Mouse (Mus musculus) CH12.LX (cell line): ENCODE results near the gene Sdhb. TPM values are rescaled to one million over a fixed set of nuclear protein-coding genes. Genes with fewer than 3 reads are reported as not detected.

ENCODE experiments used
- DNase-seq: peaks from one replicate; pipeline ENCODE4 v3.0.0-alpha.2; 2013; ENCODE audit errors: extremely low read depth
- H3K27ac ChIP-seq: 2 replicates; pipeline ENCODE4 v1.5.1; 2012; ENCODE audit warnings: low read depth, mild to moderate bottlenecking, control low read depth, moderate library complexity; ENCODE audit not compliant: insufficient read depth
- H3K27me3 ChIP-seq: replicated peaks from 2 replicates; pipeline ENCODE3; 2012; ENCODE audit warnings: inconsistent platforms
- H3K36me3 ChIP-seq, 2 experiments: replicated peaks in 1 of 2; 2 replicates each; pipeline versions ENCODE3 to v1.6.1; 2012; ENCODE audit warnings: inconsistent platforms in 1 of 2, low read length in 1 of 2, mild to moderate bottlenecking in 1 of 2, mixed read lengths in 1 of 2, moderate library complexity in 1 of 2; ENCODE audit not compliant: control insufficient read depth in 1 of 2, insufficient read depth in 1 of 2
- H3K4me1 ChIP-seq, 2 experiments: 2 replicates each; pipeline ENCODE4 v1.6.1; 2012; ENCODE audit warnings: inconsistent platforms in 1 of 2, moderate library complexity in 1 of 2; ENCODE audit not compliant: insufficient read depth in 2 of 2, control insufficient read depth in 1 of 2
- H3K4me2 ChIP-seq: 2 replicates; pipeline ENCODE4 v1.6.1; 2012; ENCODE audit warnings: low read depth, mild to moderate bottlenecking, control low read depth; ENCODE audit not compliant: poor library complexity, insufficient read depth, severe bottlenecking
- H3K4me3 ChIP-seq, 3 experiments: fragments of 150-350 bp in 1 of 3; sonication (generic) in 1 of 3; replicated peaks in 1 of 3; 2 replicates each; pipeline versions ENCODE3 to v1.5.1; 2011 to 2012; ENCODE audit warnings: low read depth in 2 of 3, low read length in 2 of 3, mild to moderate bottlenecking in 2 of 3, moderate library complexity in 2 of 3, control low read depth in 1 of 3, improper control_type of control experiment in 1 of 3, inconsistent platforms in 1 of 3, mixed read lengths in 1 of 3; ENCODE audit not compliant: poor library complexity in 1 of 3
- H3K79me2 ChIP-seq: replicated peaks from 2 replicates; pipeline ENCODE4 v1.6.1; 2012; ENCODE audit warnings: mild to moderate bottlenecking, moderate library complexity; ENCODE audit not compliant: control insufficient read depth, poor library complexity, insufficient read depth, severe bottlenecking; ENCODE audit errors: extremely low read depth
- H3K9ac ChIP-seq: 2 replicates; pipeline ENCODE4 v1.6.1; 2012; ENCODE audit warnings: low read depth, mild to moderate bottlenecking, control low read depth, moderate library complexity; ENCODE audit not compliant: insufficient read depth
- H3K9me3 ChIP-seq: replicated peaks from 2 replicates; pipeline ENCODE3; 2012; ENCODE audit warnings: low read length, inconsistent platforms, mixed read lengths
- BHLHE40 ChIP-seq: IDR thresholded peaks from 2 replicates; pipeline ENCODE4 v1.6.1; 2011; ENCODE audit warnings: mild to moderate bottlenecking, low read depth, low read length, improper control_type of control experiment
- CHD1 ChIP-seq: IDR thresholded peaks from 2 replicates; pipeline ENCODE4 v1.6.1; 2012; ENCODE audit warnings: low read depth, low read length, improper control_type of control experiment, inconsistent platforms
- E2F4 ChIP-seq: IDR thresholded peaks from 2 replicates; pipeline ENCODE4 v1.6.1; 2011; ENCODE audit warnings: low read depth, low read length, improper control_type of control experiment; ENCODE audit not compliant: insufficient replicate concordance
- EP300 ChIP-seq: IDR thresholded peaks from 2 replicates; pipeline ENCODE4 v1.6.1; 2011; ENCODE audit warnings: low read length, improper control_type of control experiment
- ETS1 ChIP-seq: conservative IDR thresholded peaks from 2 replicates; pipeline ENCODE4 v1.6.1; 2012; ENCODE audit warnings: low read depth, mild to moderate bottlenecking, inconsistent platforms, low read length, improper control_type of control experiment, moderate library complexity
- GABPA ChIP-seq: IDR thresholded peaks from 2 replicates; pipeline ENCODE4 v1.6.1; 2012; ENCODE audit warnings: low read depth, low read length, improper control_type of control experiment, inconsistent platforms; ENCODE audit not compliant: insufficient replicate concordance
- HCFC1 ChIP-seq: IDR thresholded peaks from 2 replicates; pipeline ENCODE4 v1.6.1; 2012; ENCODE audit warnings: low read depth, mild to moderate bottlenecking, inconsistent platforms, low read length, improper control_type of control experiment
- IRF4 ChIP-seq: IDR thresholded peaks from 2 replicates; pipeline ENCODE4 v1.6.1; 2014; ENCODE audit warnings: low read depth, mild to moderate bottlenecking, inconsistent platforms, low read length, improper control_type of control experiment
- MAFK ChIP-seq: IDR thresholded peaks from 2 replicates; pipeline ENCODE4 v1.6.1; 2011; ENCODE audit warnings: low read length, improper control_type of control experiment; ENCODE audit not compliant: insufficient replicate concordance
- MAX ChIP-seq: IDR thresholded peaks from 2 replicates; pipeline ENCODE4 v1.6.1; 2011; ENCODE audit warnings: low read length, improper control_type of control experiment
- MXI1 ChIP-seq: IDR thresholded peaks from 2 replicates; pipeline ENCODE4 v1.6.1; 2011; ENCODE audit warnings: mild to moderate bottlenecking, low read depth, low read length, improper control_type of control experiment
- RAD21 ChIP-seq: IDR thresholded peaks from 2 replicates; pipeline ENCODE4 v1.6.1; 2011; ENCODE audit warnings: low read depth, mild to moderate bottlenecking, low read length, improper control_type of control experiment, moderate library complexity
- RCOR1 ChIP-seq: conservative IDR thresholded peaks from 2 replicates; pipeline ENCODE4 v1.6.1; 2012; ENCODE audit warnings: low read depth, mild to moderate bottlenecking, inconsistent platforms, low read length, improper control_type of control experiment
- SIN3A ChIP-seq: IDR thresholded peaks from 2 replicates; pipeline ENCODE4 v1.6.1; 2012; ENCODE audit warnings: low read length, improper control_type of control experiment, inconsistent platforms
- SMC3 ChIP-seq: IDR thresholded peaks from 2 replicates; pipeline ENCODE4 v1.6.1; 2011; ENCODE audit warnings: low read depth, low read length, improper control_type of control experiment
- TBP ChIP-seq: conservative IDR thresholded peaks from 2 replicates; pipeline ENCODE4 v1.6.1; 2011; ENCODE audit warnings: low read depth, low read length, improper control_type of control experiment
- TCF12 ChIP-seq: IDR thresholded peaks from 2 replicates; pipeline ENCODE4 v1.6.1; 2014; ENCODE audit warnings: low read depth, mild to moderate bottlenecking, inconsistent platforms, low read length, improper control_type of control experiment
- USF2 ChIP-seq: conservative IDR thresholded peaks from 2 replicates; pipeline ENCODE4 v1.6.1; 2011; ENCODE audit warnings: low read depth, low read length, improper control_type of control experiment
- ZC3H11A ChIP-seq: IDR thresholded peaks from 2 replicates; pipeline ENCODE4 v1.6.1; 2012; ENCODE audit warnings: low read depth, mild to moderate bottlenecking, inconsistent platforms, low read length, improper control_type of control experiment
- ZNF384 ChIP-seq: IDR thresholded peaks from 2 replicates; pipeline ENCODE4 v1.6.1; 2012; ENCODE audit warnings: low read depth, low read length, improper control_type of control experiment, inconsistent platforms
- dilution Hi-C: fragments of 300-500 bp; cut with MboI; formaldehyde crosslinking; loops from 2 replicates; pipeline ENCODE4 v1.14.3; 2020; ENCODE audit warnings: low sequenced_read_pairs; ENCODE audit not compliant: extremely low pct_unique_long_range_greater_than_20kb, extremely low pct_ligation_motif_present
- in situ Hi-C: fragments of 300-500 bp; cut with MboI; formaldehyde crosslinking; loops from 3 replicates; pipeline ENCODE4 v1.14.3; 2019; ENCODE audit warnings: low sequenced_read_pairs, low pct_ligation_motif_present, low pct_unique_long_range_greater_than_20kb, mixed read lengths
- polyA plus RNA-seq: library from polyadenylated mRNA; unstranded; fragments of >175 nt; gene quantifications from 2 replicates; pipeline ENCODE4 v1.2.1, GENCODE M21; 2012; ENCODE audit warnings: low read depth; ENCODE audit not compliant: insufficient read length
- total RNA-seq, 2 experiments: library from RNA; depleted of rRNA; stranded (reverse); fragments of 300-350 nt in 1 of 2; fragments of >200 nt in 1 of 2; gene quantifications; 2 replicates each; pipeline ENCODE4 v1.2.3; 2012 to 2014

Gene Sdhb
- total and polyA plus RNA-seq, 3 experiments: 156 to 190 (median 188) TPM

GRCm38 (mm10) chr4:141005983-141006382 is 45.0 kb downstream of the Sdhb start:
- no peak overlapping the region for H3K9ac ChIP-seq
- peaks cover 65 to 75% of the 10 kb centered on the region in 2 experiments for H3K36me3 ChIP-seq
- H3K4me2 ChIP-seq: no peak overlapping the region
- no peak overlapping the region for H3K27ac ChIP-seq
- H3K27me3 ChIP-seq: no peaks in the 10 kb centered on the region
- TF ChIP-seq GABPA (no peak), CHD1 (no peak), TBP (no peak)
- dilution Hi-C loops: no loop called here
- no peak for DNase-seq
- in situ Hi-C loops: no loop called here
- H3K4me3 ChIP-seq: no peak overlapping the region
- H3K9me3 ChIP-seq: peaks cover 8% of the 10 kb centered on the region
- H3K79me2 ChIP-seq: no peaks in the 10 kb centered on the region
- H3K4me1 ChIP-seq: no peaks in the 10 kb centered on the region

- Histone ChIP-seq H3K36me3 (peaks cover 44 to 55% of the 10 kb centered on the region in 2 experiments), H3K27me3 (no peaks in the 10 kb centered on the region), H3K9ac (no peak overlapping the region), H3K27ac (no peak overlapping the region), H3K4me2 (no peak overlapping the region), H3K4me1 (no peaks in the 10 kb centered on the region), H3K4me3 (no peak overlapping the region), H3K79me2 (no peaks in the 10 kb centered on the region), H3K9me3 (peaks cover 8% of the 10 kb centered on the region)
- no peak for DNase-seq
- dilution Hi-C loops (no loop called here), in situ Hi-C loops (no loop called here)
- TF ChIP-seq HCFC1 (no peak), EP300 (no peak), CHD1 (no peak), TCF12 (no peak), MAFK (no peak), MXI1 (no peak), GABPA (no peak), MAX (no peak), BHLHE40 (no peak), RCOR1 (no peak), RAD21 (no peak), IRF4 (no peak), USF2 (no peak), ZNF384 (no peak), E2F4 (no peak), ETS1 (no peak), SIN3A (no peak), ZC3H11A (no peak), SMC3 (no peak)
Measured at GRCm38 (mm10) chr4:141008028-141008427, 47.0 kb downstream of the Sdhb start.
